Mouse (Mus musculus): ENCODE data around the gene Lcp2.

DNA sequence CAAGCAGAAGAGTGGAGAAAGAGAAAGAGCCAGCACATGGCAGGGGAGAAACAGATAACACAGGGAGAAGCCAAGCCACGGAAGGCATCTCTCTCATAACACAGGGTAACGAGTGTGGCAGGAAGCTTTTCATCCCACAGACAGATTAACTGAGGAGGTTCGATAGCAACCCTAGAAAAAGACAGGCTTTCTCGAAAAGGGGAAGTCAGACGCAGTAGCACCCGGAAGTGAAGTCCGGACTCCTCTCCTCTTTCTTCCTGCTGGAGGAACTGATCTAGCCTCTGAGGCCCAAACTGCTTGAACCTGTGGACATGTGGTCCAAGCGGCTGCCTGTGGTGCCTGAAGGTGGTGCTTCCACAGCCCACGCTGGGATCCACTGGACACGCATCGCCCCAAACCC, 38.5 kb upstream of the Lcp2 start:
- TF ChIP-seq CTCF (IDR thresholded peaks at IDR 0.05; ENCODE audit: low read depth, low read length) (no peak), TAL1 (conservative IDR thresholded peaks at IDR 0.05; ENCODE audit: low read depth, low read length) (no peak)

All from G1E (cell line).